Comparison of ENCODE assay signal across 8 mouse cellular contexts in genomic region chr11:88203712-88204532, GRCm38 (mm10). TPM values are rescaled to one million over a fixed set of nuclear protein-coding genes. Genes with fewer than 3 reads are reported as not detected.
DNase-seq lines count a peak whose midpoint lies in the region; ATAC-seq lines count a peak whose summit lies in the region.

Gene Mrps23, plus strand, starts transcription at chr11:88204388.

- no peaks in the 10 kb centered on the region for H3K9me3 ChIP-seq in forebrain, embryonic 11.5 days (ENCODE audit: control insufficient read depth, low read length)
- H3K9me3 ChIP-seq in heart, embryonic 16.5 days (replicated peaks; ENCODE audit: control insufficient read depth, low read length), result no peaks in the 10 kb centered on the region
- H3K9me3 ChIP-seq in liver, embryonic 15.5 days (replicated peaks), result no peaks in the 10 kb centered on the region
- no peaks in the 10 kb centered on the region for H3K9me3 ChIP-seq in neural tube, embryonic 12.5 days

- H3K27me3 ChIP-seq in forebrain, embryonic 11.5 days (ENCODE audit: control insufficient read depth, insufficient read depth, low read length), result no peaks in the 10 kb centered on the region
- no peaks in the 10 kb centered on the region for H3K27me3 ChIP-seq in heart, embryonic 16.5 days (ENCODE audit: control insufficient read depth, insufficient read depth, low read length)
- peaks cover 13% of the 10 kb centered on the region for H3K27me3 ChIP-seq in liver, embryonic 15.5 days
- no peaks in the 10 kb centered on the region for H3K27me3 ChIP-seq in neural tube, embryonic 12.5 days (replicated peaks)

- ATAC-seq in forebrain, embryonic 11.5 days (replicated peaks; ENCODE audit: low FRiP score), result peak; percentile 95
- peak; percentile 90 for ATAC-seq in heart, embryonic 16.5 days (replicated peaks; ENCODE audit: extremely low read depth, insufficient read depth, low FRiP score)
- ATAC-seq in liver, embryonic 15.5 days (ENCODE audit: insufficient read depth), result peak; percentile 94
- peak; percentile 93 for ATAC-seq in neural tube, embryonic 12.5 days (ENCODE audit: low FRiP score, low read depth)

- peak within 1 kb of the TSS; percentile 76 for H3K27ac ChIP-seq in forebrain, embryonic 11.5 days (ENCODE audit: low read depth, low read length)
- H3K27ac ChIP-seq in heart, embryonic 16.5 days (ENCODE audit: low read length), result peak within 1 kb of the TSS; percentile 98
- H3K27ac ChIP-seq in liver, embryonic 15.5 days (replicated peaks), result peak within 1 kb of the TSS; percentile 80
- H3K27ac ChIP-seq in neural tube, embryonic 12.5 days, result peak within 1 kb of the TSS; percentile 42

- WGBS in forebrain, embryonic 11.5 days, result under 1% methylated on average over 51 of the region's 51 CpGs
- WGBS in heart, embryonic 16.5 days, result under 1% methylated on average over 51 of the region's 51 CpGs
- WGBS in liver, embryonic 15.5 days (ENCODE audit: insufficient replicate concordance), result under 1% methylated on average over 51 of the region's 51 CpGs
- under 1% methylated on average over 51 of the region's 51 CpGs for WGBS in neural tube, embryonic 12.5 days

- peak within 1 kb of the TSS; percentile 88 for H3K4me2 ChIP-seq in forebrain, embryonic 11.5 days (ENCODE audit: low read depth, low read length, severe bottlenecking)
- peak within 1 kb of the TSS; percentile 90 for H3K4me2 ChIP-seq in heart, embryonic 16.5 days (ENCODE audit: low read depth, low read length)
- H3K4me2 ChIP-seq in liver, embryonic 15.5 days, result peak within 1 kb of the TSS; percentile 86
- peak within 1 kb of the TSS; percentile 88 for H3K4me2 ChIP-seq in neural tube, embryonic 12.5 days (replicated peaks)

- H3K4me3 ChIP-seq in forebrain, embryonic 11.5 days (ENCODE audit: low read depth, low read length), result peak within 1 kb of the TSS; percentile 65
- peak within 1 kb of the TSS; percentile 97 for H3K4me3 ChIP-seq in heart, embryonic 16.5 days (ENCODE audit: low read length)
- H3K4me3 ChIP-seq in liver, embryonic 15.5 days (replicated peaks), result peak within 1 kb of the TSS; percentile 81
- peak within 1 kb of the TSS; percentile 83 for H3K4me3 ChIP-seq in neural tube, embryonic 12.5 days

- H3K9ac ChIP-seq in forebrain, embryonic 11.5 days (ENCODE audit: low read length), result peak within 1 kb of the TSS; percentile 73
- H3K9ac ChIP-seq in heart, embryonic 16.5 days (ENCODE audit: low read length), result peak within 1 kb of the TSS; percentile 95
- H3K9ac ChIP-seq in liver, embryonic 15.5 days, result peak within 1 kb of the TSS; percentile 78
- H3K9ac ChIP-seq in neural tube, embryonic 12.5 days, result peak within 1 kb of the TSS; percentile 90

- no peaks in the 10 kb centered on the region for H3K36me3 ChIP-seq in forebrain, embryonic 11.5 days (ENCODE audit: control insufficient read depth, insufficient read depth, low read length)
- peaks cover 6% of the 10 kb centered on the region for H3K36me3 ChIP-seq in heart, embryonic 16.5 days (ENCODE audit: control insufficient read depth, insufficient read depth)
- peaks cover 20% of the 10 kb centered on the region for H3K36me3 ChIP-seq in liver, embryonic 15.5 days (replicated peaks)
- peaks cover 13% of the 10 kb centered on the region for H3K36me3 ChIP-seq in neural tube, embryonic 12.5 days

- DNase-seq in CD8-positive naive resting alpha-beta T cell, adult 2 months (ENCODE audit: low read depth in 2 of 2, low spot score in 2 of 2), result peak; percentile 78 to 84
- DNase-seq in c-Kit-positive CD71-negative TER-119-negative erythroid progenitor cells, embryonic 14.5 days (ENCODE audit: low read depth), result peak; percentile 83
- DNase-seq in forebrain, embryonic 11.5 days (ENCODE audit: low spot score), result peak; percentile 95
- DNase-seq in kidney, postnatal 36 days, result peak; percentile 95 to 96
- peak; percentile 94 for DNase-seq in telencephalon, adult 2 months (ENCODE audit: low read depth, low spot score)

- H3K4me1 ChIP-seq in forebrain, embryonic 11.5 days (replicated peaks; ENCODE audit: control insufficient read depth, insufficient read depth, low read length), result peaks cover 3% of the 10 kb centered on the region
- peaks cover 44% of the 10 kb centered on the region for H3K4me1 ChIP-seq in heart, embryonic 16.5 days (ENCODE audit: control insufficient read depth, insufficient read depth, low read length)
- H3K4me1 ChIP-seq in liver, embryonic 15.5 days (replicated peaks), result peaks cover 37% of the 10 kb centered on the region
- H3K4me1 ChIP-seq in neural tube, embryonic 12.5 days, result peaks cover 24% of the 10 kb centered on the region

RNA-seq across cellular contexts. Expression of gene Mrps23, which starts in this region (rescaled TPM):
- 70.8 and 71.7 TPM in 2 replicates for polyA plus RNA-seq in forebrain, embryonic 11.5 days (2014; fragmentation: Nextera tagmentation; extraction: Ambion mirVana)
- 97.6 and 105 TPM in 2 replicates for polyA plus RNA-seq in heart, embryonic 16.5 days (2015; fragmentation: Nextera tagmentation; extraction: Ambion mirVana)
- 25.0 and 26.9 TPM in 2 replicates for polyA plus RNA-seq in liver, embryonic 15.5 days (2015; fragmentation: Nextera tagmentation; extraction: Ambion mirVana)
- polyA plus RNA-seq in neural tube, embryonic 12.5 days (2016; fragmentation: Nextera tagmentation; extraction: Ambion mirVana), result 70.1 and 71.6 TPM in 2 replicates

Comparison
In these comparisons a context has a peak if more than half of its experiments do, and no peak if none do; other contexts are left out.
1. Peak in every context shown above with its lines: DNase-seq, ATAC-seq, H3K4me3 ChIP-seq and H3K27ac ChIP-seq.
2. H3K27ac ChIP-seq: peak in every context shown above with its lines; median percentile 98 in heart, embryonic 16.5 days; 80 in liver, embryonic 15.5 days; 76 in forebrain, embryonic 11.5 days; 42 in neural tube, embryonic 12.5 days.